Comparison of ENCODE assay signal across 8 mouse cellular contexts in genomic region chr11:16948756-16949155, GRCm38 (mm10). TPM values are rescaled to one million over a fixed set of nuclear protein-coding genes. Genes with fewer than 3 reads are reported as not detected.
DNase-seq lines count a peak whose midpoint lies in the region; ATAC-seq lines count a peak whose summit lies in the region.

No protein-coding gene starts in this region.

- H3K4me1 ChIP-seq in hindbrain, embryonic 10.5 days (replicated peaks) = peaks cover 20% of the 10 kb centered on the region
- peaks cover 11% of the 10 kb centered on the region for H3K4me1 ChIP-seq in hindbrain, embryonic 13.5 days (replicated peaks)

- H3K9ac ChIP-seq in hindbrain, embryonic 13.5 days = no peak overlapping the region

- no peak overlapping the region for H3K27ac ChIP-seq in hindbrain, embryonic 10.5 days
- H3K27ac ChIP-seq in hindbrain, embryonic 13.5 days = no peak overlapping the region

- peaks cover 6% of the 10 kb centered on the region; the same call in 1 of the 2 replicates for H3K36me3 ChIP-seq in hindbrain, embryonic 10.5 days
- no peaks in the 10 kb centered on the region for H3K36me3 ChIP-seq in hindbrain, embryonic 13.5 days

- ATAC-seq in hindbrain, embryonic 13.5 days (ENCODE audit: low FRiP score) = no peak

- no peaks in the 10 kb centered on the region for H3K9me3 ChIP-seq in hindbrain, embryonic 10.5 days
- H3K9me3 ChIP-seq in hindbrain, embryonic 13.5 days = no peaks in the 10 kb centered on the region

- 11% methylated on average over 1 of the region's 1 CpGs for WGBS in hindbrain, embryonic 10.5 days
- 23% methylated on average over 1 of the region's 1 CpGs for WGBS in hindbrain, embryonic 13.5 days

- no peak overlapping the region for H3K4me3 ChIP-seq in hindbrain, embryonic 10.5 days
- H3K4me3 ChIP-seq in hindbrain, embryonic 13.5 days = no peak overlapping the region

- peak; percentile 17 for DNase-seq in hindbrain, embryonic 10.5 days (ENCODE audit: low spot score)
- peak; percentile 38 for DNase-seq in urinary bladder, postnatal 14 days (ENCODE audit: low spot score)
- no peak for DNase-seq in urinary bladder, adult 18-20 months (ENCODE audit: low spot score in 2 of 2)
- DNase-seq in fibroblast of lung, adult 2 months (ENCODE audit: low read depth) = peak; percentile 42
- DNase-seq in kidney, postnatal 4 days = peak; percentile 59 to 65
- peak; percentile 31 for DNase-seq in thymus, postnatal 0 days (ENCODE audit: low spot score)
- DNase-seq in urinary bladder, postnatal 4 days (ENCODE audit: low spot score in 2 of 2) = no peak

- H3K27me3 ChIP-seq in hindbrain, embryonic 10.5 days (ENCODE audit: insufficient read depth, poor library complexity, severe bottlenecking) = no peaks in the 10 kb centered on the region
- no peaks in the 10 kb centered on the region for H3K27me3 ChIP-seq in hindbrain, embryonic 13.5 days

- no peak overlapping the region for H3K4me2 ChIP-seq in hindbrain, embryonic 13.5 days

RNA-seq across cellular contexts. Expression of gene Fbxo48, which starts 2.4 kb away (rescaled TPM):
- 1.2 and 1.6 TPM in 2 replicates for polyA plus RNA-seq in hindbrain, embryonic 10.5 days (2016; fragmentation: Nextera tagmentation; extraction: Ambion mirVana)
- polyA plus RNA-seq in hindbrain, embryonic 13.5 days (2015; fragmentation: Nextera tagmentation; extraction: Ambion mirVana) = 0.61 and 0.66 TPM in 2 replicates
- 2.2 and 2.3 TPM in 2 replicates for polyA plus RNA-seq in thymus, postnatal 0 days (2015; fragmentation: Nextera tagmentation; extraction: Ambion mirVana)

Comparison
In these comparisons a context has a peak if more than half of its experiments do, and no peak if none do; other contexts are left out.
1. DNase-seq: peak in hindbrain, embryonic 10.5 days (single experiment), urinary bladder, postnatal 14 days (single experiment), fibroblast of lung, adult 2 months (single experiment), kidney, postnatal 4 days (2 of 2) and thymus, postnatal 0 days (single experiment); none in urinary bladder, adult 18-20 months (0 of 2) and urinary bladder, postnatal 4 days (0 of 2).